Mouse (Mus musculus): ENCODE measurements at regions not wholly inside any gene's neighbourhood (a gene's known extent, or its start where the extent isn't known, plus 50 kb on each side); places are given as distances from the start of the nearest gene placed in this dataset.

DNA sequence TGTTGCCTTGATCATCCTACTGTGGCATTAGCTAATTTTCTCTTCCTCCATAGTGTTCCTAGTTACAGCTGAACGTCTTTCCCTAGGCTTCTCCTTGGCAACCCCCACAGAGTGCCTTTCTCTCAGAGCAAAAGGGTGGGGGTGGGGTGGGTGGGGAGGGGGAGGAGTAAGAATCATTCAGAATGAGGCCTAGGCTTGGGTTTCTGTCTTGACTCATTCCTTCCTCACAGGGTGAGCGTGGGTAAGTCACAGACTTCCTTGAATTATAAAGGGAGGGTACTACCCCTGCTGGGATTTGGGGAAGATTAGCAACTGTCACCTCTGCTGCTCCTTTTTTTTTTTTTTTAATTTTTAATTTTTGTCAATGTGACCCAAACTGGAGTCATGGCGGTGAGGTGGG, 114.5 kb downstream of the Dhx35 start:
- no peak for DNase-seq (ENCODE audit: low spot score in 2 of 2)

DNA sequence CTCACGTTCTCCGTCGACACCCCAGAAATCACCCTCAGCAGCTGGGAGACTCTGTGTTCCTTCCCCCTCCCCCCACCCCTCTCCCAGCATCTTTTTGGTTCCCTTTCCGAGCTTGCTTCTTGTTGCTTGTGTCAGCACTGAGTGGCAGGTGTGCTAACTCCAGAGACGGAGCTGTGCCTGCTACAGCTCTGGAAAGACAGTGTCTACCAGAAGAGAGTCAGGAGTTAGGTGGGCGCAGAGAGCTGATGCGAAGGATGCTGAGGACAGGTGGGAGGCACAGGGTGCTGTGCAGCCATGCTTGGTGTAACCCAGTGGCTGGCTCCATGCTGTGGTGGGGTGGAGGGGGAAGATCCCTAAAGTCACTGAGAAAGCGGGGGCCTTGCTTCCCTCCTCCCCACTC, 115.7 kb downstream of the Dhx35 start:
- DNase-seq (ENCODE audit: low spot score in 2 of 2), result peak in 1 of 2 experiments; percentile 23

- no peak for DNase-seq (ENCODE audit: low spot score in 2 of 2)
These were observed 116.6 kb downstream of the Dhx35 start for GRCm38 (mm10) chr2:158911191-158911590.

GRCm38 (mm10) chr2:158912631-158913258, 118.1 kb downstream of the Dhx35 start:
- DNase-seq (ENCODE audit: low spot score in 2 of 2), result peak; percentile 48 to 58

DNA sequence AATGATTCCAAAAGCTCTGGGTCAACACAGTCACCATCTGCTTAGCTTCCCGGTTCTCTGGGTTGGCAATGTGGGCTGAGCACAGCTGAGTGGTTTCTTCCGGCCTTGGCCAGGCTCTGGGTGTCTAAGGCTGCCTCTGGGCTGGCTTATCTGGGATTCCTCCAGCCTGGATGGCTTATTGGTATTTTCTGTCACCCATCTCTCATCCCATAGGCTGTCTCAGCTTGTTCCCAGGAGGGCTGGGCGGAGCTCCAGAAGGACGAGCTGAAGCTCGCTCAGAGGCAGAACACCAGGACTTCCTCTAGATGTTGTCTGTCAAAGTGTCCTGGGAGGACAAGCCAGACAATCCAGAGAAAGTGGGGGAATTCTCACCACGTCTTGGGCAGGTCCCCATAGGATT, 122.8 kb downstream of the Dhx35 start:
- DNase-seq (ENCODE audit: low spot score in 2 of 2), result peak; percentile 21

DNA sequence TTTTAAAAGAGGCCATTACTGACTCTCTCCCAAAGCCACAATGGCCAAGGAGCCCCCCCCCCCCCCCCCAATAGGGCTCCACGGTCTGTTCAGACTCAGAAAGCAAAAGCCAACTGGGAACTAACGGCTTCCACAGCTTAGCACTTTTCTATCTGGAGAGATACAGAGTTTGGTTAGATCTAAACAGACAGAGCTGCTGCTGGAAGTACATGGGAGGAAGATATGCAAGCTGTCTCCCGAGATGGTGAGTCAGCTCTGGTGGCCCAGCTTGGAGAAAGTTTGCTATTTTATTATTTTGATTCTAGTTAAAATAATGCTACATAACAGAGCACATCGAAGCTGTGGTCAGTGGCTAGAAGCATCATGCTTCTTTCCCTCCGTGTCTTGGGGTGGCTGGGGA, 123.7 kb downstream of the Dhx35 start:
- peak in 1 of 2 experiments; percentile 16 for DNase-seq (ENCODE audit: low spot score in 2 of 2)

GRCm38 (mm10) chr2:158921342-158922255, 127.0 kb downstream of the Dhx35 start:
- DNase-seq (ENCODE audit: low spot score in 2 of 2), result no peak

DNA sequence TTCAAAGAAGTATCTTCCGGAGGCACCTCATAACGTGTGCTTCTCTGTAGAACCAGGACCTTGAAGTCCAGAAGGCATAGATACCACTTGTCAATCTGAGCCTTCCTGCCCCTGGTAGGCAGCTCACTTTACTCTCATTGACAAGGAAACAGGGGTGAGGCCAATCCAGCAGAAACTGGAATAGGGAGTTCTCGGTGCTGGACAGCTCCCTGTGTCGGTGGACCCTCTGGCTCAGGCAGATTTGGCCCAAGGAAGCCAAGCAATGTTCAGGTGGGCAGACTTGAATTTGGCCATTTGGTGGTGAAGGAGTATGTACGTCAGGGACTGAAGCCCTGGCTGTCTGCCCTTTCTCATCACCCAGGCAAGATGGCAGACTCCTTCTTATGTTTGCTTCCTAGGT, 128.2 kb downstream of the Dhx35 start:
- DNase-seq (ENCODE audit: low spot score in 2 of 2), result no peak

DNA sequence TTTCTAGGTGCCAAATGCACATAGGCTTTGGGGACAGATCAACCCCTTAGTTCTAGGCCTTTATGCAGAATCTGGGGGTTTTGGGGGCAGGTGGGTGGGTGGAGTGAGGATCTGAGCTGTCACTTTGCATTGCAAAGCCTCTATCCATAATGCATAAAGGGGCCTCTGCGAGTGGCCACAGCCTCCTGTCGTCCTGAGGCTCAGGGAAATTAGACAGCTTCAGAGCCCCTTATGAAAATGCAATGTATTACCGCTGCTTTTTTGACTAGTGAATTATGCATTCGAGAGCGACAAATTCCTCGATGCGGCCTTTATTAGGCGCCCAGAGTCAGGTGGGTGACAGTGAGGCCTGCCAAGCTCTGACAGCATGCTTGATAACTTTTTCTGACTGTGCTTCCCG, 134.9 kb downstream of the Dhx35 start:
- DNase-seq (ENCODE audit: low spot score in 2 of 2), result no peak

GRCm38 (mm10) chr2:158937948-158938565, 143.4 kb downstream of the Dhx35 start:
- DNase-seq (ENCODE audit: low spot score in 2 of 2), result peak; percentile 15 to 29

GRCm38 (mm10) chr2:158949418-158949817, 154.8 kb downstream of the Dhx35 start:
- no peak for DNase-seq (ENCODE audit: low spot score in 2 of 2)

DNA sequence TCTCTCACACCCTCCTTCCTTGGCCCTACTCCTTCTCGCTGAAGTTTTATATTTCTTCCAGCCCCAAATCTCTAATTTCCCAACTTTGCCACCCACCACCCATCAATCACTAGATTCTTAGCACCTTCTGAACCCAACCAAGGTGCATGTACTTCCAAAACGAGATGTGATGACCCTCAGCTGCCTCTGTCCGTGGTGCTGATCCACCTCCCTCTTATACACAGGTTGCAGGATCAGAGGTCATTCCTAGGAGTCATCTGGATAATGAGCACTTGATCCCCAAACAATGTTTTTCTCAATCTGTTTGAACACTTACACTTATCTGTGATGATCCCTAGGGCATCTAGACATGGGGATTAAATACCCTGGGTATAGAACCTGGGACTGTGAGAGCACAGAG, 156.5 kb downstream of the Dhx35 start:
- DNase-seq (ENCODE audit: low spot score in 2 of 2), result no peak

DNA sequence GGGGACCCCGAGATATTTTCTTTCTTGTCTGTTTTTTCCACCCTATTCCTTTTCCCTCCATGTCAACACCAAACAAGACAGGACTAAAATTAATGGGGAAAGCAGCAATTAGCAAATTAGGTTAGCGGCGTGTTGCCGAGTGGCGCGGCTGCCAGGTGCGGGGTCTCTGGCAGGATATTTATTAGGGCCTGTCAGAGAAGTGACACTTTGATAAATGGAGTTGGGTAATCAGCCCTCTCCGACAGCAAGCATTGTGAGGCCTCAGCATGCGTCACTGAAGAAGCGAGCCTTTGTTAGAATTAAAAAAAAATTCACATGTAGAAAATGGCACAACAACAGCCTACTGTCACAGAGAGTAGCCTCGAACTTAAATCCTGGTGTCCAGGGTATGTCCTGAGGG, 162.3 kb downstream of the Dhx35 start:
- no peak for DNase-seq (ENCODE audit: low spot score in 2 of 2)

DNA sequence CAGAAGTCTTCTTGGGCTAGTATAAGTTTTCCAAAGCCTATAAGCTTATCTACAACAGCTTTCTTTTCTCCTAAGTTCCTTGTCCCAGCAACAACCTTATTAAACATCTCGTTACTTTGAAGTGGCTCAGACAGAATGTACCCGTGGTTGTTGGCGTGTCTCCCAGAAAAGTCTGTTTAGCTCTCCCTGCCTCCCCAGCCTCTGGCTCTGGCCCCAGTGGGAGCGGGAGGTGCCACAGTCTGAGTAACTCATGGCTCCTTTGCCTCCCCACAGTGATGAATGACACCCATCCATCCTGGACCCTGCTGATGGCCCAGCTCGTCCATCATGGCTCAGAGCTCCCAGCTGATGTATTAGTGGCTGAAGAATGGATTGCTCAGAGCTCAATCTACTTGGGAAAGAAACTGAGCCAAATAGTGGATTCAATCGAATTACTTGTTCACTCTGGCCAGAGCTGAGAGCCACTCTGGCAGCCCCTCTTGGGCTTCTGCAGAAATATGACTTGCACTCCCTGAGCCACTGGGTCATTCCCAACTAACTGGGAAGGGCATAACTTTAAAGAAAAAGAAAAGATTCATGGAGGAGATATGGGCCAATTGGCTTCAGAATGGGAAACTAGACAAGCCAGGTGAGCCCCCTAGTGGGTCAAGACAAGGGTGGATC, 170.5 kb downstream of the Dhx35 start:
- peak; percentile 87 to 90 for DNase-seq (ENCODE audit: low spot score in 2 of 2)

GRCm38 (mm10) chr2:158972178-158972577, 177.6 kb downstream of the Dhx35 start:
- no peak for DNase-seq (ENCODE audit: low spot score in 2 of 2)

DNA sequence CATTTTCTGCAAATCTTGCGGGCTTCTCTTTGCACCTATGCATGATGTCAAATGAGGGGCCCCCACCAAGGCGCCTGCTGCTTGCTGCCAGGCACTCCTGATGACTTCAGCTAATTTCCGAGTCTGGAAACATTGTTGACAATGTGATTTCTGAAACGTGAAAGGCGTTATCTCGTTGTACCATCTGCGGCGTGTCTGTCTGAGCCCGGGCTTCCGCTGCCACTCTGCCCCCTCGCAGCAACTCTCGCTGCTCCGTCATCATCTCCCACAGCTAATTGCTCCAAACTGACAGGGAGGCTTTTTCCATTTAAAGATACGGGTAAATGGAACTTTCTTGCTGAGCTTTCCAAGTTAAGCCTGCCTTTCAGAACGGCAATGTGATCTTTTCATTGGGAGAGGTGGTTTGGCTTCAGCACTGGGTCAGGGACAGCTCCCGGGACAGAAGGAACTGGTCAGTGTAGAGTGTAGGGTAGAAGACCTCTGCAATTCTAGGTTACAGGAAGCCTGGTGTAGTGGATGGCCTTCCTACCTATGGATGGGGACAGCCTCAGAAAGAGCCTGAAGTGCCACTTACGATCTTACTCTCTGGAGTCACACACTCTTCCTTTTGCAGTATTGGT, 191.0 kb downstream of the Dhx35 start:
- peak; percentile 17 to 28 for DNase-seq (ENCODE audit: low spot score in 2 of 2)

- no peak for DNase-seq (ENCODE audit: low spot score in 2 of 2)
These were observed 208.0 kb downstream of the Dhx35 start for GRCm38 (mm10) chr2:159002481-159003186.

- no peak for DNase-seq (ENCODE audit: low spot score in 2 of 2)
These were observed 208.5 kb downstream of the Dhx35 start for GRCm38 (mm10) chr2:159003187-159003497.

DNA sequence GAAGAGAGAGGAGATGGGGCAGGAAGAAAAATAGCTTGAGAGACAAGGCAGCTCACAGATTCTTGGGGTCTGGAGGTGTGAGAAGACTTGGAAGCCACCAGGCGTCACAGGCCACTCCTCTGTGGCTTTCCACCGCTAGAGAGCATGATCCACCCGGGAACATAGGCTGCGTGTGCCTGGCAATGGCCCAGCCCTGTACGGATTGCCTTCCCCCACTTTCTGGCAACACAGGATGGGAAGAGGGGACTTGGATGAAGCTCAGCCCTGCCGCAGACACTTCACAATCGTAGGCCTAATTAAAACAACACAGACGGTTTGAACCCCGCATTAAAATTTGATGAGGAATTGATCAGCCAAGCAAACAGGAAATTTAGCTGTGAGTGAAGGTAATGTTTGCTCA, 209.8 kb downstream of the Dhx35 start:
- DNase-seq (ENCODE audit: low spot score in 2 of 2), result peak in 1 of 2 experiments; percentile 11

DNA sequence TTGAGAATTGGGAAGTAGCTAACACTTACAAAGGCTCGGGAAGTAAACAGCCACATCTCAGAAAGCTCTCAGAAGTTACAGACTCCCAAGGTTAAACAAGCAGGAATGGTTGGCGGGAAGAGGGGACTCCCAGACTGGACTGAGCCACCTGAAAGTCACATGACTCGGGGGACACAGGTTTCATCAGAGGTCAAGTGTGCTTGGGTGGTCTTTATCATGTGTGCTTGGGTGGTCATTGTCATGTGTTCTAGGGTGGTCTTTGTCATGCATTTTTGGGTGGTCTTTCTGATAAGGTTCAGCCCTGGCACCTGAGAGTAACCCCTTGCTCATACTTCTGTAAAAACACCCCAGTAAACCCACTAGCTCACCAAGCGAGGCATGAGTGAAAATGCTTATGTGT, 218.1 kb downstream of the Dhx35 start:
- DNase-seq (ENCODE audit: low spot score in 2 of 2), result no peak

DNA sequence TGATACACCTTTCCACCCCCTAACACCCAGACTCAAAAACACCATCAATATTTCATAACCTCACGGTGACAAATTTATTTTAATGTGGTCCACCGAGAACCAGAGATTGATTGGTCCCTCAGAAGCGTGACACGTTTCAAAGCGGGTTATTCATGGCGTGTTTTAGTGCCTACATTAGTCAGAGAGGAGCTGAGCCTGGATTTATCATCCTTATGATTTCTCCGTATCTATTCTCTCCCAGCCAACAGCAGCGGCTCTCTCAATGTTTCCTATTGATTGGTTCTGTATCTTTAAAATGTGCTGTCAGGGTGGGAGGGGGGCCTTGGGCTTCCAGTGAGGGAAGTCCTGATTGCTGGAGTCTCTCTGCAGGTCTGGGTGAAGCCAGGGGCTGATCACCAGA, 219.9 kb downstream of the Dhx35 start:
- no peak for DNase-seq (ENCODE audit: low spot score in 2 of 2)

All from frontal cortex, postnatal 36 days (tissue).